Mouse (Mus musculus) liver, embryonic 14.5 days (tissue): Measurements from ENCODE around the gene Olfr734. TPM values are rescaled to one million over a fixed set of nuclear protein-coding genes. Genes with fewer than 3 reads are reported as not detected.

Experiments used
- ATAC-seq: fragments of 200-750 bp; cut with Nextera tagmentation; 2 replicates; pipeline ENCODE4 v1.8.0; 2017; ENCODE audit warnings: moderate number of reproducible peaks, mild to moderate bottlenecking, moderate library complexity; ENCODE audit not compliant: insufficient read depth
- DNase-seq, 3 experiments: peaks; one replicate each; pipeline ENCODE4 v3.0.0-alpha.2; 2012 to 2013; ENCODE audit warnings: low read depth in 3 of 3, low spot score in 3 of 3
- H3K27ac ChIP-seq: fragments of 300-500 bp; sonication (generic); 2 replicates; pipeline ENCODE4 v1.5.1; 2014; ENCODE audit warnings: moderate library complexity, mild to moderate bottlenecking, control low read depth, inconsistent platforms
- H3K27me3 ChIP-seq: fragments of 300-500 bp; sonication (generic); 2 replicates; pipeline ENCODE4 v1.6.1; 2014; ENCODE audit warnings: mild to moderate bottlenecking, low read length, moderate library complexity; ENCODE audit not compliant: control insufficient read depth, insufficient read depth
- H3K36me3 ChIP-seq: fragments of 300-500 bp; sonication (generic); replicated peaks from 2 replicates; pipeline ENCODE4 v1.6.1; 2014; ENCODE audit warnings: low read depth; ENCODE audit not compliant: control insufficient read depth, insufficient read depth
- H3K4me1 ChIP-seq, 2 experiments: fragments of 200-500 bp in 1 of 2; fragments of 300-500 bp in 1 of 2; sonication (generic) in 1 of 2; replicated peaks; 2 replicates each; pipeline ENCODE4 v1.6.1; 2012 to 2014; ENCODE audit warnings: antibody characterized with exemption in 1 of 2, inconsistent platforms in 1 of 2, low read length in 1 of 2; ENCODE audit not compliant: control insufficient read depth in 2 of 2, insufficient read depth in 2 of 2
- H3K4me2 ChIP-seq: fragments of 300-500 bp; sonication (generic); 2 replicates; pipeline ENCODE4 v1.6.1; 2014; ENCODE audit warnings: low read depth, mild to moderate bottlenecking, control low read depth, moderate library complexity
- H3K4me3 ChIP-seq, 2 experiments: fragments of 200-500 bp in 1 of 2; fragments of 300-500 bp in 1 of 2; sonication (generic) in 1 of 2; 2 replicates each; pipeline ENCODE4 v1.5.1; 2012 to 2014; ENCODE audit warnings: low read depth in 2 of 2, low read length in 2 of 2, mild to moderate bottlenecking in 2 of 2, control low read depth in 1 of 2, inconsistent platforms in 1 of 2, moderate library complexity in 1 of 2; ENCODE audit not compliant: insufficient read depth in 1 of 2
- H3K9ac ChIP-seq: fragments of 300-500 bp; sonication (generic); replicated peaks from 2 replicates; pipeline ENCODE4 v1.6.1; 2014; ENCODE audit warnings: mild to moderate bottlenecking, control low read depth, moderate library complexity
- H3K9me3 ChIP-seq: fragments of 300-500 bp; sonication (generic); 2 replicates; pipeline ENCODE4 v1.6.1; 2016; ENCODE audit warnings: low read length, mixed read lengths; ENCODE audit not compliant: control insufficient read depth
- CTCF ChIP-seq: IDR thresholded peaks from 2 replicates; pipeline ENCODE4 v1.5.1; 2016; ENCODE audit warnings: antibody characterized with exemption, low read depth, control low read depth
- EP300 ChIP-seq: IDR thresholded peaks from 2 replicates; pipeline ENCODE4 v1.6.1; 2016; ENCODE audit warnings: antibody characterized with exemption, low read depth
- WGBS: fragments of 180-500 bp; shearing (Covaris S2); extraction: QIAGEN DNeasy Blood & Tissue Kit; methylation state at CpG from one replicate; pipeline ENCODE4 v1.1.7; 2014; ENCODE audit not compliant: insufficient replicate concordance; 5-methylcytosine and 5-hydroxymethylcytosine counted together
- polyA plus RNA-seq, 2 experiments: library from polyadenylated mRNA; depleted of rRNA in 1 of 2; stranded (reverse) in 1 of 2; unstranded in 1 of 2; fragments of >200 nt; fragmentation: Nextera tagmentation in 1 of 2; extraction: Ambion mirVana in 1 of 2; gene quantifications; 2 replicates each; pipeline versions ENCODE4 v1.2.1 to v1.2.3; 2012 to 2014

Gene Olfr734
- polyA plus RNA-seq (2012; rRNA removed) (not detected in 2 replicates), polyA plus RNA-seq (2014; fragmentation: Nextera tagmentation; extraction: Ambion mirVana) (not detected in 2 replicates)

DNA sequence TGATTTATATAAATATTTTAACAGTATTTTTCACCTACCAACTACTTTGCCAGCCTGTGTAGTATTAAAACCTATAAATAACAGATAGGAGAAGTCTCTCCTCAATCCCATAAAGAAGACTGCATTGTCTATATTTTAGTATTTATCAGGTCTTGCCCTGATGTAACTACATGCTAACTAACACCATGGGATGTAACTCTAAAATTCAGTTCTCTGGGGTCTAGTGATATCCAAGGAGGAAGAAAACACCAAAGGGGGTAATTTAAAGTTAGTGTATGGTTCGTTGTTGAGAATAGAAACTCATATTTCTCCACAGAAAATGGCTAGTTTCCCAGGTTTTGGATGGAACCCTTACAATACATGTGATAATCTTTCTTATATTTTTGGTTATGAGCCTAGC, at the start of gene Olfr734:
Gene Olfr734 (minus strand): TSS at position 101 of the 400 bp plus-strand sequence.
- Histone ChIP-seq H3K4me1 (no peaks in the 10 kb centered on the region), H3K4me2 (no peak within 1 kb of the TSS), H3K4me3 (no peak within 1 kb of the TSS), H3K9me3 (no peaks in the 10 kb centered on the region), H3K27ac (no peak within 1 kb of the TSS), H3K36me3 (no peaks in the 10 kb centered on the region), H3K27me3 (no peaks in the 10 kb centered on the region), H3K9ac (no peak within 1 kb of the TSS)
- 19% methylated on average over 1 of the region's 1 CpGs for WGBS
- no peak for DNase-seq
- ATAC-seq: no peak
- TF ChIP-seq CTCF (no peak), EP300 (no peak)

GRCm38 (mm10) chr14:50363561-50363960, 37.0 kb upstream of the Olfr734 start:
- 48% methylated on average over 2 of the region's 2 CpGs for WGBS

GRCm38 (mm10) chr14:50360480-50360879, 33.9 kb upstream of the Olfr734 start:
- TF ChIP-seq CTCF: no peak
- no peak for TF ChIP-seq EP300
- Histone ChIP-seq H3K4me2 (no peak overlapping the region), H3K9ac (no peak overlapping the region), H3K27me3 (no peaks in the 10 kb centered on the region), H3K9me3 (no peaks in the 10 kb centered on the region), H3K4me3 (no peak overlapping the region), H3K4me1 (no peaks in the 10 kb centered on the region), H3K27ac (no peak overlapping the region), H3K36me3 (no peaks in the 10 kb centered on the region)
- DNase-seq (no peak), ATAC-seq (no peak)
- 46% methylated on average over 3 of the region's 3 CpGs for WGBS

More at GRCm38 (mm10) chr14:50363561-50363960, 37.0 kb upstream of the Olfr734 start:
- Histone ChIP-seq H3K4me1 (no peaks in the 10 kb centered on the region), H3K27me3 (no peaks in the 10 kb centered on the region), H3K36me3 (no peaks in the 10 kb centered on the region), H3K4me3 (no peak overlapping the region), H3K9ac (no peak overlapping the region), H3K9me3 (no peaks in the 10 kb centered on the region), H3K4me2 (no peak overlapping the region), H3K27ac (no peak overlapping the region)
- no peak for ATAC-seq
- no peak for TF ChIP-seq EP300
- no peak for TF ChIP-seq CTCF
- no peak for DNase-seq

DNA sequence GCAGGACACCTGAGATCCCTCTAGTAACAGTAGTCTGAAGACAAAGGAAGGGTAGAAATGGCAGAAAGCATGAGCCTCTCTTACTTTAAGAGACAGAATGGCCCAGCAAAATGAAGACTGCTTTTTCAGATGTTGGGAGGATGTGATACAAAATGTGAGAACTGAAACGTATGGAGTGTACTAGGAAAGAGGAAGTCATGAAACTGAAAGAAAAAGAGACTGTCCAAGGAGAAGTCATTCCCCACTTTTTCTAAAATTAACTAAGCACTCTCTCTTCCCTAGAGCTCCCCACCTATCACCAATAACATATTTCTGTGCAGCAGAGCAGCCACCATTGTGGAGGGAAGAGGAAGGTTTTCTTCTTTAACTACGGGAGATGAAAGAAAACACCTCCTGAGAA, 31.0 kb upstream of the Olfr734 start, which contains the start of gene Tlr11:
Gene Tlr11 (plus strand): TSS at position 322 of the 400 bp plus-strand sequence.
- H3K4me2 ChIP-seq: no peak within 1 kb of the TSS
- no peak within 1 kb of the TSS for H3K9ac ChIP-seq
- no peaks in the 10 kb centered on the region for H3K36me3 ChIP-seq
- no peaks in the 10 kb centered on the region for H3K4me1 ChIP-seq
- no peak within 1 kb of the TSS for H3K27ac ChIP-seq
- TF ChIP-seq CTCF (no peak), EP300 (no peak)
- DNase-seq (no peak), ATAC-seq (no peak)
- 35% methylated on average over 2 of the region's 2 CpGs for WGBS
- H3K4me3 ChIP-seq: no peak within 1 kb of the TSS
- no peaks in the 10 kb centered on the region for H3K9me3 ChIP-seq
- H3K27me3 ChIP-seq: no peaks in the 10 kb centered on the region

- H3K4me1 ChIP-seq: no peaks in the 10 kb centered on the region
- no peaks in the 10 kb centered on the region for H3K9me3 ChIP-seq
- 45% methylated on average over 2 of the region's 2 CpGs for WGBS
- ATAC-seq (no peak), DNase-seq (no peak)
- no peaks in the 10 kb centered on the region for H3K27me3 ChIP-seq
- TF ChIP-seq CTCF (no peak), EP300 (no peak)
- no peak overlapping the region for H3K4me3 ChIP-seq
- no peaks in the 10 kb centered on the region for H3K36me3 ChIP-seq
- no peak overlapping the region for H3K27ac ChIP-seq
- no peak overlapping the region for H3K9ac ChIP-seq
- H3K4me2 ChIP-seq: no peak overlapping the region
Observed at GRCm38 (mm10) chr14:50356725-50357124, 30.2 kb upstream of the Olfr734 start.
